Mouse (Mus musculus) G1E (cell line): Measurements from ENCODE around the gene Srp14. TPM values are rescaled to one million over a fixed set of nuclear protein-coding genes. Genes with fewer than 3 reads are reported as not detected.

Experiments
- ATAC-seq: 2 replicates; pipeline ENCODE4 v1.8.0; 2016; ENCODE audit warnings: mild to moderate bottlenecking; ENCODE audit not compliant: insufficient number of reproducible peaks, poor library complexity, low FRiP score, severe bottlenecking; ENCODE audit errors: extremely low read depth
- DNase-seq: peaks from one replicate; pipeline ENCODE4 v3.0.0; 2012; ENCODE audit warnings: low spot score
- H3K27me3 ChIP-seq: 2 replicates; pipeline ENCODE4 v1.6.1; 2012; ENCODE audit warnings: mild to moderate bottlenecking, low read length, inconsistent platforms; ENCODE audit not compliant: insufficient read depth
- H3K36me3 ChIP-seq: replicated peaks from 2 replicates; pipeline ENCODE3; 2012; ENCODE audit warnings: mild to moderate bottlenecking, inconsistent platforms
- H3K4me1 ChIP-seq: 2 replicates; pipeline ENCODE4 v1.6.1; 2012; ENCODE audit warnings: low read depth, low read length, inconsistent platforms, mixed read lengths; ENCODE audit not compliant: insufficient read depth
- H3K4me3 ChIP-seq: 2 replicates; pipeline ENCODE4 v1.5.1; 2012; ENCODE audit warnings: low read depth, mild to moderate bottlenecking, inconsistent platforms, low read length, moderate library complexity, mixed read lengths
- H3K9me3 ChIP-seq: replicated peaks from 2 replicates; pipeline ENCODE4 v1.6.1; 2012; ENCODE audit warnings: inconsistent platforms
- CTCF ChIP-seq: IDR thresholded peaks from 2 replicates; pipeline ENCODE4 v1.5.1; 2012; ENCODE audit warnings: low read depth, low read length, inconsistent platforms, mixed read lengths
- GATA1 ChIP-seq: IDR thresholded peaks from 2 replicates; pipeline ENCODE4 v1.6.1; 2012; ENCODE audit warnings: borderline replicate concordance, low read length, inconsistent platforms, mixed read lengths
- GATA2 ChIP-seq: IDR thresholded peaks from 2 replicates; pipeline ENCODE4 v1.6.1; 2012; ENCODE audit warnings: low read depth, low read length, inconsistent platforms, borderline replicate concordance
- POLR2AphosphoS5 ChIP-seq: IDR thresholded peaks from 2 replicates; pipeline ENCODE4 v1.6.1; 2012; ENCODE audit warnings: low read depth, low read length, inconsistent platforms; ENCODE audit not compliant: insufficient replicate concordance
- TAL1 ChIP-seq: conservative IDR thresholded peaks from 2 replicates; pipeline ENCODE4 v1.6.1; 2012; ENCODE audit warnings: low read depth, low read length, inconsistent platforms, mixed read lengths
- polyA plus RNA-seq: library from polyadenylated mRNA; stranded (reverse); fragments of >175 nt; gene quantifications from 2 replicates; pipeline ENCODE4 v1.2.3, GENCODE M21; 2012
- total RNA-seq, 2 experiments: library from RNA; stranded (forward) in 1 of 2; stranded (reverse) in 1 of 2; fragments of 200-1000 nt in 1 of 2; fragments of >200 nt in 1 of 2; fragmentation: Nextera tagmentation in 1 of 2; gene quantifications; 2 replicates each; pipeline ENCODE4 v1.2.3; 2014 to 2017

Gene Srp14
- total and polyA plus RNA-seq, 3 experiments, result 110 to 317 (median 121) TPM

GRCm38 (mm10) chr2:118429297-118429696 is 50.2 kb downstream of the Srp14 start:
- peaks cover 87% of the 10 kb centered on the region for H3K36me3 ChIP-seq
- DNase-seq (no peak), ATAC-seq (no peak)
- H3K4me1 ChIP-seq, result no peaks in the 10 kb centered on the region
- H3K27me3 ChIP-seq, result no peaks in the 10 kb centered on the region; the same call in 1 of the 2 replicates
- no peak overlapping the region for H3K4me3 ChIP-seq
- H3K9me3 ChIP-seq, result no peaks in the 10 kb centered on the region
- no peak for TF ChIP-seq GATA1
- TF ChIP-seq POLR2AphosphoS5, result no peak
- TF ChIP-seq GATA2, result no peak
- no peak for TF ChIP-seq TAL1
- TF ChIP-seq CTCF, result no peak

- Histone ChIP-seq H3K4me3 (no peak overlapping the region), H3K27me3 (no peaks in the 10 kb centered on the region; the same call in 1 of the 2 replicates), H3K36me3 (peaks cover 84% of the 10 kb centered on the region), H3K4me1 (no peaks in the 10 kb centered on the region), H3K9me3 (no peaks in the 10 kb centered on the region)
- TF ChIP-seq POLR2AphosphoS5, result no peak
- no peak for TF ChIP-seq CTCF
- no peak for TF ChIP-seq TAL1
- TF ChIP-seq GATA1, result no peak
- no peak for TF ChIP-seq GATA2
- no peak for ATAC-seq
- no peak for DNase-seq
Observed at GRCm38 (mm10) chr2:118428296-118428695, 51.2 kb downstream of the Srp14 start.

Other genes starting within 250 kb of the Srp14 start
- not detected in 2 replicates for gene Fsip1, start 222.7 kb downstream of the Srp14 start, total RNA-seq (2014; fragmentation: Nextera tagmentation)
- 0.27 TPM in 1 of 2 replicates, not detected in the other for gene Fsip1, start 222.7 kb downstream of the Srp14 start, total RNA-seq (2017)
- gene Fsip1, start 222.7 kb downstream of the Srp14 start, polyA plus RNA-seq, result not detected in 2 replicates
- gene Gpr176, start 106.3 kb downstream of the Srp14 start, total RNA-seq (2014; fragmentation: Nextera tagmentation), result not detected in 2 replicates
- 0.06 and 0.16 TPM in 2 replicates for gene Gpr176, start 106.3 kb downstream of the Srp14 start, total RNA-seq (2017)
- gene Gpr176, start 106.3 kb downstream of the Srp14 start, polyA plus RNA-seq, result not detected in 2 replicates
- 35.4 and 38.2 TPM in 2 replicates for gene Eif2ak4, start 91.1 kb downstream of the Srp14 start, total RNA-seq (2014; fragmentation: Nextera tagmentation)
- 23.1 and 23.9 TPM in 2 replicates for gene Eif2ak4, start 91.1 kb downstream of the Srp14 start, total RNA-seq (2017)
- gene Eif2ak4, start 91.1 kb downstream of the Srp14 start, polyA plus RNA-seq, result 12.4 TPM in 2 replicates
- gene Bmf, start 70.0 kb upstream of the Srp14 start, total RNA-seq (2014; fragmentation: Nextera tagmentation), result not detected in 2 replicates
- gene Bmf, start 70.0 kb upstream of the Srp14 start, total RNA-seq (2017), result 0.16 TPM in 1 of 2 replicates, not detected in the other
- gene Bmf, start 70.0 kb upstream of the Srp14 start, polyA plus RNA-seq, result 0.17 TPM in 1 of 2 replicates, not detected in the other
- 69.8 and 75.1 TPM in 2 replicates for gene Bub1b, start 118.5 kb upstream of the Srp14 start, total RNA-seq (2014; fragmentation: Nextera tagmentation)
- gene Bub1b, start 118.5 kb upstream of the Srp14 start, total RNA-seq (2017), result 110 and 126 TPM in 2 replicates
- gene Bub1b, start 118.5 kb upstream of the Srp14 start, polyA plus RNA-seq, result 21.1 and 26.3 TPM in 2 replicates
- gene Pak6, start 183.6 kb upstream of the Srp14 start, total RNA-seq (2014; fragmentation: Nextera tagmentation), result 7.9 and 9.6 TPM in 2 replicates
- 6.2 and 10.0 TPM in 2 replicates for gene Pak6, start 183.6 kb upstream of the Srp14 start, total RNA-seq (2017)
- gene Pak6, start 183.6 kb upstream of the Srp14 start, polyA plus RNA-seq, result 28.0 and 34.2 TPM in 2 replicates
- 0.15 TPM in 1 of 2 replicates, not detected in the other for gene Ankrd63, start 224.3 kb upstream of the Srp14 start, total RNA-seq (2014; fragmentation: Nextera tagmentation)
- gene Ankrd63, start 224.3 kb upstream of the Srp14 start, total RNA-seq (2017), result under 0.01 and 0.05 TPM in 2 replicates
- not detected in 2 replicates for gene Ankrd63, start 224.3 kb upstream of the Srp14 start, polyA plus RNA-seq
- 25.6 and 30.6 TPM in 2 replicates for gene Plcb2, start 248.7 kb upstream of the Srp14 start, total RNA-seq (2014; fragmentation: Nextera tagmentation)
- gene Plcb2, start 248.7 kb upstream of the Srp14 start, total RNA-seq (2017), result 7.3 and 8.5 TPM in 2 replicates
- 4.5 and 5.4 TPM in 2 replicates for gene Plcb2, start 248.7 kb upstream of the Srp14 start, polyA plus RNA-seq